Mouse (Mus musculus) kidney, embryonic 14.5 days (tissue): ENCODE measurements around the gene Zbtb20. TPM values are rescaled to one million over a fixed set of nuclear protein-coding genes. Genes with fewer than 3 reads are reported as not detected.

Experiments
- microRNA counts: library from miRNA; unstranded; fragments of <30 nt; microRNA quantifications from one replicate; lab custom pipeline; 2017
- microRNA-seq: library from miRNA; unstranded; fragments of <30 nt; microRNA quantifications from one replicate; pipeline ENCODE4, GENCODE M21; 2016
- polyA plus RNA-seq: library from polyadenylated mRNA; unstranded; fragments of >200 nt; fragmentation: Nextera tagmentation; extraction: Ambion mirVana; gene quantifications from 2 replicates; pipeline ENCODE4 v1.2.1, GENCODE M21; 2014

The Zbtb20 gene
- polyA plus RNA-seq, 1 experiment from 2014 or later: 43.3 TPM

MicroRNAs within 50 kb of the gene (microRNA counts, 519-probe panel; counts per million panel counts)
- not detected for microRNA mmu-miR-568 (lab: Ali Mortazavi, UCI)

Small RNA genes lying within 50 kb of the gene (microRNA-seq; reads per million reads assigned to microRNA genes)
- gene Mir568: not detected
